Mouse (Mus musculus): ENCODE results near the gene Usp29. TPM values are rescaled to one million over a fixed set of nuclear protein-coding genes. Genes with fewer than 3 reads are reported as not detected.
"Not testable (repeated sequence)": the region's sequence is repeated elsewhere in the genome, so short reads cannot be mapped to it uniquely, and the experiment has no call there.

Gene Usp29
- total and polyA plus RNA-seq, 3 experiments = not detected

DNA sequence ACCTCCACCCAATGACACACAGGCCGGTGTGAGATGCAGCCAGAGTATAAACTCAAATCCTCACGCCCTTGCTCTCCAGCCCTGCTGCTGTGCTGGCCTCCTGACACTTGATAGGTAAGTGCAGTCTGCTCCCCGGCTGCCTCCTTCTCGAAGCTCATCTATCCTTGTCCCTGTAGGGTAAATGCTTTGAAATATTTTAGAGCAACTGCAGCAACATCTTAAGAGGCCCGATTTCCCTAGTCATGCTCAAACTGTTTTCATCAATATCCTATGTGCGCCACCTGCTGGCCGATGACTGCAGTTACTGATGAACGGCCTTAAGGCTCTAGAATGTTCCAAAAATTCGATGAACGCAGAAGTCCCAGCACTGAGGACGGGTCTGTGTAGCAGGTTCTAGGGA lies 206.7 kb downstream of the Usp29 start:
- Histone ChIP-seq H3K9me3 (replicated peaks; ENCODE audit: low read length) (peaks cover 8% of the 10 kb centered on the region), H3K9ac (ENCODE audit: insufficient read depth, low read depth) (no peak overlapping the region), H3K79me2 (replicated peaks; ENCODE audit: control insufficient read depth, extremely low read depth, insufficient read depth, poor library complexity, severe bottlenecking) (no peaks in the 10 kb centered on the region), H3K27ac (ENCODE audit: insufficient read depth, low read depth) (no peak overlapping the region), H3K4me1 (ENCODE audit: control insufficient read depth in 1 of 2, insufficient read depth in 2 of 2) (no peaks in the 10 kb centered on the region), H3K36me3 (replicated peaks in 1 of 2; ENCODE audit: control insufficient read depth in 1 of 2, insufficient read depth in 1 of 2, low read length in 1 of 2) (no peaks in the 10 kb centered on the region), H3K4me3 (replicated peaks in 1 of 3; ENCODE audit: low read depth in 2 of 3, low read length in 2 of 3, poor library complexity in 1 of 3) (no peak overlapping the region), H3K27me3 (replicated peaks) (no peaks in the 10 kb centered on the region), H3K4me2 (ENCODE audit: insufficient read depth, low read depth, poor library complexity, severe bottlenecking) (no peak overlapping the region)
- TF ChIP-seq ETS1 (conservative IDR thresholded peaks at IDR 0.05; ENCODE audit: low read depth, low read length) = no peak
- TF ChIP-seq RAD21 (IDR thresholded peaks at IDR 0.05; ENCODE audit: low read depth, low read length) = peak; percentile 55
- peak; percentile 58 to 76 for TF ChIP-seq CTCF (conservative IDR thresholded peaks at IDR 0.05 in 1 of 2, IDR thresholded peaks at IDR 0.05 in 1 of 2; ENCODE audit: low read depth in 2 of 2, low read length in 2 of 2)
- no peak for TF ChIP-seq POLR2AphosphoS2 (IDR thresholded peaks at IDR 0.05; ENCODE audit: low read depth, low read length)
- TF ChIP-seq SMC3 (IDR thresholded peaks at IDR 0.05; ENCODE audit: low read depth, low read length) = peak; percentile 83
- DNase-seq (ENCODE audit: extremely low read depth) = peak; percentile 61
- dilution Hi-C loops (cut with MboI; ENCODE audit: extremely low pct_ligation_motif_present, extremely low pct_unique_long_range_greater_than_20kb, low sequenced_read_pairs) = no loop called here
- in situ Hi-C loops (cut with MboI; ENCODE audit: low pct_ligation_motif_present, low pct_unique_long_range_greater_than_20kb, low sequenced_read_pairs) = no loop called here

DNA sequence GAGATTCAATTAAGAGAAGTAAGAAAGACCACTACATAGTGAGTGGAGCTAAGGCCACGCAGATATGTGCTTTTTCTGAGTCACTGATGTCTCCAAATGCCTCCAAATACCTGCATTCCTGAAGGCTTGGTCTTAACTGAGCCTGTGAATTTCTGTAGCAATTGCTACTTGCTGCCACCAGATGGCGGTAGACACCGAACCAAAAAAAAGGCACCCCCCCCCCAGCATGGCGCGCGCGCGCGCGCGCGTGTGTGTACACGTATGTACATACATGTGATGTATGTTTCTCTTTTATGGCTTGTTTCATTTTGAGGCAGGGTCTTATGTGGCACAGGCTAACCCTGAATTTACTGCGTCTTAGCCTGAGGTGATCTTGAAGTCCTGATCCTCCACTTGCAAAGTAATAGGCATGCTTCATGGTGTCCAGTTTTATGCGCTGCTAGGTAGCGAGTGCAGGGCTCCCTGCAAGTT lies 210.4 kb downstream of the Usp29 start:
- TF ChIP-seq MXI1 (IDR thresholded peaks at IDR 0.05; ENCODE audit: low read depth, low read length) (no peak), E2F4 (IDR thresholded peaks at IDR 0.05; ENCODE audit: insufficient replicate concordance, low read depth, low read length) (no peak), EP300 (IDR thresholded peaks at IDR 0.05; ENCODE audit: low read length) (no peak), HCFC1 (IDR thresholded peaks at IDR 0.05; ENCODE audit: low read depth, low read length) (peak; percentile 17; the same call in 1 of the 2 replicates), MAZ (IDR thresholded peaks at IDR 0.05; ENCODE audit: low read depth, low read length) (peak; percentile 68; the same call in 1 of the 2 replicates), POLR2AphosphoS2 (IDR thresholded peaks at IDR 0.05; ENCODE audit: low read depth, low read length) (no peak), RAD21 (IDR thresholded peaks at IDR 0.05; ENCODE audit: low read depth, low read length) (peak; percentile 66), ZNF384 (IDR thresholded peaks at IDR 0.05; ENCODE audit: low read depth, low read length) (peak; percentile 59), IRF4 (IDR thresholded peaks at IDR 0.05; ENCODE audit: low read depth, low read length) (0 out of 2 replicates have a peak, but pooled peaks have one; percentile 13), NRF1 (IDR thresholded peaks at IDR 0.05; ENCODE audit: low read depth, low read length) (peak; percentile 65), BHLHE40 (IDR thresholded peaks at IDR 0.05; ENCODE audit: low read depth, low read length) (no peak), KAT2A (IDR thresholded peaks at IDR 0.05; ENCODE audit: insufficient replicate concordance, low read length) (no peak), ZC3H11A (IDR thresholded peaks at IDR 0.05; ENCODE audit: low read depth, low read length) (0 out of 2 replicates have a peak, but pooled peaks have one; percentile 6), SMC3 (IDR thresholded peaks at IDR 0.05; ENCODE audit: low read depth, low read length) (peak; percentile 69), ETS1 (conservative IDR thresholded peaks at IDR 0.05; ENCODE audit: low read depth, low read length) (no peak), CTCF (conservative IDR thresholded peaks at IDR 0.05 in 1 of 2, IDR thresholded peaks at IDR 0.05 in 1 of 2; ENCODE audit: low read depth in 2 of 2, low read length in 2 of 2) (peak; percentile 66 to 79; a peak in 3 of 4 replicates)
- dilution Hi-C loops (cut with MboI; ENCODE audit: extremely low pct_ligation_motif_present, extremely low pct_unique_long_range_greater_than_20kb, low sequenced_read_pairs) = no loop called here
- Histone ChIP-seq H3K9me3 (replicated peaks; ENCODE audit: low read length) (peaks cover 2% of the 10 kb centered on the region), H3K79me2 (replicated peaks; ENCODE audit: control insufficient read depth, extremely low read depth, insufficient read depth, poor library complexity, severe bottlenecking) (no peaks in the 10 kb centered on the region), H3K4me2 (ENCODE audit: insufficient read depth, low read depth, poor library complexity, severe bottlenecking) (no peak overlapping the region), H3K9ac (ENCODE audit: insufficient read depth, low read depth) (no peak overlapping the region), H3K27ac (ENCODE audit: insufficient read depth, low read depth) (no peak overlapping the region), H3K4me3 (replicated peaks in 1 of 3; ENCODE audit: low read depth in 2 of 3, low read length in 2 of 3, poor library complexity in 1 of 3) (no peak overlapping the region), H3K27me3 (replicated peaks) (no peaks in the 10 kb centered on the region), H3K36me3 (replicated peaks in 1 of 2; ENCODE audit: control insufficient read depth in 1 of 2, insufficient read depth in 1 of 2, low read length in 1 of 2) (no peaks in the 10 kb centered on the region), H3K4me1 (ENCODE audit: control insufficient read depth in 1 of 2, insufficient read depth in 2 of 2) (no peaks in the 10 kb centered on the region)
- DNase-seq (ENCODE audit: extremely low read depth) = peak; percentile 17
- in situ Hi-C loops (cut with MboI; ENCODE audit: low pct_ligation_motif_present, low pct_unique_long_range_greater_than_20kb, low sequenced_read_pairs) = loop anchor here (10.0 kb wide), 1 partner anchor 344 kb away; no protein-coding TSS in a partner anchor

DNA sequence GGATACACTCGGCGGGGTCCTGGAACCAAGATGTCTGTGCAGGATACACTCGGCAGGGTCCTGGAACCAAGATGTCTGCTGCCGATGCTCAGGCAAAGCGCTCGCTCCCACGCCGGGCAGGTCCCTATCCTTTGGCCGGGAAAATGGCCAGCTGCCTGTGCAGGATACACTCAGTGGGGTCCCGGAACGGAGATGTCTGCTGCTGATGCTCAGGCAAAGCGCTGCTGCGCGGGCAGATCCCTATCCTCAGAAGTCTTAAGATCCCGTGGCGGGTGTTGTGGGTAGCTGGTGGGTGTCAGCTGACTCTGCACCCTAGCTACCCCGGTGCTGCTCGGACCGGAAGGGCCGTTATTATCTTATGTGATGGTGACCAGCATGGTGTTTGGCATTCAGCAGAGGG lies 217.7 kb downstream of the Usp29 start:
- dilution Hi-C loops (cut with MboI; ENCODE audit: extremely low pct_ligation_motif_present, extremely low pct_unique_long_range_greater_than_20kb, low sequenced_read_pairs) = not testable (repeated sequence)

More for the DNA sequence above, 217.7 kb downstream of the Usp29 start:
- not testable (repeated sequence) for H3K27ac ChIP-seq (ENCODE audit: insufficient read depth, low read depth); H3K4me3 ChIP-seq (replicated peaks in 1 of 3; ENCODE audit: low read depth in 2 of 3, low read length in 2 of 3, poor library complexity in 1 of 3); H3K4me2 ChIP-seq (ENCODE audit: insufficient read depth, low read depth, poor library complexity, severe bottlenecking); H3K27me3 ChIP-seq (replicated peaks); H3K36me3 ChIP-seq (replicated peaks in 1 of 2; ENCODE audit: control insufficient read depth in 1 of 2, insufficient read depth in 1 of 2, low read length in 1 of 2); H3K9ac ChIP-seq (ENCODE audit: insufficient read depth, low read depth); DNase-seq (ENCODE audit: extremely low read depth); H3K79me2 ChIP-seq (replicated peaks; ENCODE audit: control insufficient read depth, extremely low read depth, insufficient read depth, poor library complexity, severe bottlenecking); H3K4me1 ChIP-seq (ENCODE audit: control insufficient read depth in 1 of 2, insufficient read depth in 2 of 2)
- in situ Hi-C loops (cut with MboI; ENCODE audit: low pct_ligation_motif_present, low pct_unique_long_range_greater_than_20kb, low sequenced_read_pairs) = loop anchor here (10.0 kb wide), 1 partner anchor 337 kb away; no protein-coding TSS in a partner anchor
- H3K9me3 ChIP-seq (replicated peaks; ENCODE audit: low read length) = peaks cover 22% of the 10 kb centered on the region

All from CH12.LX (cell line).